Mouse (Mus musculus) left cerebral cortex, postnatal 4 days (tissue): ENCODE measurements around the gene Hhip. TPM values are rescaled to one million over a fixed set of nuclear protein-coding genes. Genes with fewer than 3 reads are reported as not detected.
"Not testable (repeated sequence)": the region's sequence is repeated elsewhere in the genome, so short reads cannot be mapped to it uniquely, and the experiment has no call there.

Experiments used
- DNase-seq: peaks from one replicate; pipeline ENCODE4 v3.0.0-alpha.2; 2022
- intact Hi-C: fragments of 180-260 bp; cut with DNase I; formaldehyde crosslinking; loops from one replicate; pipeline ENCODE4 v1.15.1; 2025
- total RNA-seq, 2 experiments: library from RNA; stranded (reverse); gene quantifications; 2 replicates each; pipeline ENCODE4 v1.2.3; 2021

Gene Hhip
- total RNA-seq, 2 experiments from 2014 or later: 2.8 to 4.0 TPM

DNA sequence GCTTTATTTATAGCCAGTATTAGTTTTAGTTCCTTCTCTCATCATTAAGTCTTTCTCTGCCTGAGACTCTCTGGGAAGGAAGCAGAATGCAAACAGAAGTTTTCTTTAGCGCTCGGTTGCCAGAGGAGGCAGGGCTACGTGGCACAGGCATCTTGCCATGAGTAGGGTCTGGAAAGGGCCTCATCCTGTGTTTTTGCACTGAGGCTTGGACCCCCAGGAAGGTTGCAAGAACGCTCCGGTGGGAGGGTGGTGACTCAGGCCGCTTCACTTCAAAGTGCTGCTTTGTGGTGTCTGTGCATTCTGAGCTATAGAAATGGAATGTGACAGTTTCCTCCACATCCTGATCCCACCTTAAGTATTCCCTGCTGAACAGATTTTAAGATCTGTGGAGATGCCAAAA lies 62.7 kb downstream of the Hhip start:
- no peak for DNase-seq
- intact Hi-C loops: no loop called here

DNA sequence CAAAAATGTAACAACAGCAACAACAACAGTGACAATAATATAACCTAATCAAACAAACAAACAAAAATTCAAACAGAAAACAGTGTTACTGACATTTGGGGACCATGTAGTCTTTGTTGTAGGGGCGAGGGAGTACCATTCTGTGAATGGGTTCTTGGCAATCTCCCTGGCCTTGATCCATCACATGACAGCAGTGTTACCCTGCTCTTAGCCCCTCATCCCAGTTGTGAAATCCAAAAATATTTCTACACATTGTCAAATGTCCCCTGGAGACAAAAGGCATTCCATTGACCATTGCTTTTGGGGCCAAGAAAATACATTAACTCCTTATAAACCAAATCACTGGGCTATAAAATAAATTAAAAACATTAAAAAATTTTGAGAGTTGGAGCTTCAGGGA lies 64.3 kb downstream of the Hhip start:
- intact Hi-C loops: no loop called here
- DNase-seq: no peak

DNA sequence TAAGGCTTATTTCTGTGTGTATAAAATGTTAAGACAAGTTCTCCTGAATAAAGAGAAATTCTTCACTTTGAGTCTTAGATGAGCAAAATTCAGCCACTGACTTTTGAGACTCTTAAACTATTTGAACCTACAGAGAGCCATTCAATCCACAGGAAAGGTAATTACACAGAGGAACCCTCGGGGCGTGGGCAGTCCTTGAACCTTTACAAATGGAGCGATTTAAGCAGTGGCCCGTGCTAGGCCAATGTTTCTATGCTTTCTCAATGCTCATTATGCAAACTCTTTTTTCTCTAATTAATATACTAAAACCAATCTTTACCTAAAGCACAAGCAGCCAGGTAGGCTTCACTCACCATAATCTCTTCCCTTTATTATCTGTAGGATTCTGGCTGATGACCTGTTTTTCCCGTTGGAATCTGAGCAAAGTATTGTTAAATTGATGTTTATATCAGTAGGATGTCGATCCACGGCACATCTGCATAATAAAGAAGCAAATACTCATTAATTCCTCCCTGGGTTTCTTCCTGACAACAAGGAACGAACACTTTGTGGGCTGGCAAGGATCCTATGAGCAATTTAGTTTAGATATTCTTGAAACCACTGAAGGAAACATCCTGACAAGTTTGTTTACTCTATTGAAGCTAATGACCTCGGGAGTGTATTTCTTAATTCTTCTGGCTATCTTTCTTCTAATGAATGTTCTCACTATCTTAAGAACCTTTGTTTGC lies 65.5 kb downstream of the Hhip start:
- DNase-seq: no peak
- intact Hi-C loops: no loop called here

DNA sequence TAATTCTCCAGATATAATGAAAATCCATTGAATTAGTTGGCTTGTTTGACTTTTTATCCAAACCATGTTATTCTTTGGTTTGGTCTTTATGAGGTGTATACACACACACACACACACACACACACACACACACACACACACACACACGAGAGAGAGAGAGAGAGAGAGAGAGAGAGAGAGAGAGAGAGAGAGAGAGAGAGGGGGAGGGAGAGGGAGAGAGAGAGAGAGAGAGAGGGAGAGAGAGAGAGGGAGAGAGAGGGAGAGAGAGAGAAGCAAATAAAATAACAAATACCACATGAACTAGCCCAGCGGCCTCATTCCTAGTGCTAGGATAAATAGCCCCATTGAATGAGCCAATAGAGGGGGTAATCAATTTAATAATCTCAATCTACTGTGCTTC lies 66.4 kb downstream of the Hhip start:
- intact Hi-C loops, DNase-seq: not testable (repeated sequence)

DNA sequence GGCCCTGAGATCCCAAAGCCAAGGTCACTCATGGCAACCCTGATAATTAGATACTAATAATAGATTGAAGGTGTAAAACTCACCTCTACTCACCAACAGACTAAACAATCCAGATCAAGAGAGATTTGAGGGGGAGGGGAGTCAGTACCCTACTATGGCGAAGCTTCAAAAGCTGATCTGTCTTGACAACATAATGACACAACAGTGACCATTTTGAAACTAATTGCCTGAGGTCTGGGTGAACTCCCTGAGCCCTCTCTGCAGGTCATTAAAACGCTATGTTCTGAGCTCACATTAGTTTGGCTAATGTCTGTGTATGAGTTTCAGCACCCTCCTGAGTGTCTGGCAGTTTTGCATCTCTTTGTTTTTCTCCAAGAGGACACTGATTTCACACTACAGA lies 72.9 kb downstream of the Hhip start:
- intact Hi-C loops: no loop called here
- no peak for DNase-seq

DNA sequence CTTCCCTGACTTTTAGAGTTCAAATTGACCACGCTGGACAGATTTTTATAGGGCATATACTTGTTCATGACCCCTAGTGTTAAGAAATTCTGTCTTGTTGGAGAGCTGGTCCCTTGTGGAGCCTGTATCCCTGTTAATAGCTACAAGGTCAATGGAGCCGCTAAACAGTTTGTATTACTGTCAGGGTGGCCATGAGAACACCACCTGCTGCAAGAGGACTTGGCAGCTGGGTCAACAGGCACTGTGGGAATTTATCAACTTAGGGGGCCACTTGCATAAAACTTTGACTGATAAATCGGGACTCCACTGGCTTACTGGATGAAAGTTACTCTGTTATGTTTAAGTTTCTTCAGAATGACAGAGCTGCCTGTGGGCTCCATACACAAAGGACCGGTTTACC lies 75.7 kb downstream of the Hhip start:
- intact Hi-C loops: no loop called here
- DNase-seq: no peak

DNA sequence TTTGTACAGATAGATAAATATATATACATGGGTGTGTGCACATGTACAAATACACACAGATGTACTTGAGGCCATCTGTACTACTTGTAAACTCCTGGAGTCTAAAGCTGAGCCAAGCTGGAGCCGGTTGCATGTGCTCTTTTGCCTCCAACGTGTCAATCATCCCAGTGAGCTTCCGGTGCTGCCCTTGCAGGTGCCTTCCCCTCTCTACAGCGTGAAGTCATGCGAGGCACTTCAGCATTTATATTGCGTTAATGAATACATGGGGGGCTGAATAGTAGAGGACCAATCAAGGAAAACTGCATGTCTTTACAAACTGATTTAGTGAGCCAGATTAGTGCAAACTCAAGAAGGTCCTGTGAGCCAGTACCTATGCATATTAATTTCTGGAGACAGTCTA lies 91.6 kb downstream of the Hhip start:
- intact Hi-C loops: no loop called here
- peak; percentile 2 for DNase-seq

DNA sequence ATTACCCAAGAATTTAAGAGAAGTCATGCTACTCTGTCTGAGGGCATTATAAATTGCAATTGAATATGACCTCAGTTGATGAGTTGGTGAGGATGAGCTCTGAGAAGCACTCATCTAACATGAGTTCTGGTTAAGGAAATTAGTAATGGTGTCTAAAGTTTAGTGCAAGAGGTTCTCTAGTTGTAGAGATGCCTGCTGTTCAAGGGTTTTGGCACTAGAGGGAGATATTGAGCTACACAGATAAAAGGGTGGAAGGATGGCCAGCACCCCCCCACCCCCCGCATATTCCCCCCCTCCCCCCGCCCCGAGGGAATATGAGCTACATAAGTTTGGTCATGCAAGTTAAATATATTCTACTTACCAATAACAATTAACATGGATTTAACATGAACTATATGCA lies 104.9 kb downstream of the Hhip start:
- intact Hi-C loops: no loop called here
- DNase-seq: no peak

DNA sequence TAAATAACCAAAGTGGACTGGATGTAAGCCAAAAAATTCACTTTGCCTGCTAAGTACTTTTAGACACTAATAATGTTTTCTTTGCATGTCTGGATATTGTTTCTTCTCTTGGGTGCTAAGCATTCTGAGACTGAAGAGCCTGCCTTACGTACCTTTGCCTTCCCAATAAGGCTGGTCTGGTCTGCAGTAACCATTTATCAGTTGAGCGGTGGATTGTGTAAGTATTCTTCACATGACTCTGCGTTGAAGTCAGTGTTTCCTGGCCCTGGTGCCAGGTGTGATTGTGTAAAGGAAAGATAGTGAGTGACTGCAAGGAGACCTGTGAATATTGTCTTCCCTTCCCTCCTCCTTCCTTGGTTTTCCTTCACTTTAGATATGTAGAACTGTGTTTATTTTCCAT lies 107.4 kb downstream of the Hhip start:
- intact Hi-C loops: no loop called here
- no peak for DNase-seq

DNA sequence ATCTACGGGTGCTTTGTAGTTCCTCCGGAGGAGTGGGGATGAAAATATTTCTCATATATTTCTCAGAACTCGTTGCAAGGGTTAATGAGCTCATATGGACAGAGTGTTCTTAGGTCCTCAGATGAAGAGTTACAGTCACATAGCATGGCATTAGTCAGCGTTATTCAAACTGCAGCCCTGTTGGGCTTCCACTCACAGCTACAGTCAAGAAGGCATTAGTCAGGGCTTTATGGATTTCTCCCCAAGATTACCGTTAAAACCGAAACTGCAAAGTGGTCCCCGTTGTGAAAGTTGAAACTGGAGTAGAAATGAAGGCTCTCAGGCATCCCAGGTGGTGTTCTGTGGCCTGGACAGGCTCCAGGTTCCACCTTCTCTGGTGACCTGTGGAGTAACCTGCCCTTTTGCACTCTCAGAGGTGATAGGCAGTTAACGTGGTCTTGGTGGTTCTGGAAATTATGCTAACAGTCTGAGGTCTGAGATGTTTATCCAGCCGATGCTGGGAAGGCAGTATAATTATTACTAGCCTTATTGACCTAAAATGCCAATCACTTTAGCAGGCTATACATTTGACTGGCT lies 112.2 kb downstream of the Hhip start:
- intact Hi-C loops: no loop called here
- DNase-seq: no peak

DNA sequence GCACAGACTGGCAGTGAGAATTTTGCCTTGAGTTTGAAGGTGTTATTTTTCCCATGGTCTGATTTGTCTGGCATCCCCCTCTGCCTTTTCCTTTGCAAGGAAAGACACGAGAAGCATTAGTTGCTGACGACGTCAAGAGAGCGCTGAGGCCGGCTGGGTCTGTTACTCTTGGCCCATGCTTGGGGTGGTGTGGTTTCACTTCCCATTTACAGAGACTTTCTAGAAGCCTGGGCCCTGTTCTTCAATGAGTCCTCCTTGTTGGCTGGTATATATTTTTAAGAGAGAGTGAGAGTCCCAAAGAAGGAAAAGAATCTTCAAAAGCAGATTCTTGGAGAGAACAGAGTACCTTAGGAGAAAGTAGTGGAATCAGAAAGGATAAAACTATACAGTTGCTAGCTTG lies 116.7 kb downstream of the Hhip start:
- DNase-seq: no peak
- intact Hi-C loops: no loop called here

DNA sequence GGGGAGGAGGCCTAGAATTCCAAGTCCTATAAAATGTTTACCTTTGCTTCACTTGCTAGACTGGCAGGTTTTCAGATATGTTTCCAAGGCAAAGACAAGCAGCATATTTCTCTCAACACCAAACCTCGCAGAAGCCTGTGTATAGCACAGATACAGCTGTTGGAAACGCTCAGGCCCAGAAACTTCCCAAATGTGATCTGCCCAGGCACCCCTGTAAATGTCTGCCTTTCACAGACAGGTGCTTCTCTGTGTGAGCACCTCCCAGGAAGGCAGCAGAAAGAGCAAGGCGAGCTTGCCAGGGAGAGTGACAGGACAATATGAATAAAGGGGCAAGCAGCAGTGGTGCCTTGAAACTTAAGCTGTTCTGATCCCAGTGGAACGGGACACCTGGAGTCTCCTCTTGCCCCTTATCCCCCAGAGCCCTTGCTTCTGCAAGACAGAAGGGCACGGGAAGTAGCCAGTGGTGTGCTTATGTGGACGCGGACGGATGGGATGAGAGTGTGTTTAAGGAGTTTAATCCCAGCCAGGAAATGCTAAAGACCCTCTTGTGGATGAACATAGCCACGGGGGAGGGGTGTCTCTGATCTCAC lies 120.9 kb downstream of the Hhip start:
- intact Hi-C loops: no loop called here
- no peak for DNase-seq

DNA sequence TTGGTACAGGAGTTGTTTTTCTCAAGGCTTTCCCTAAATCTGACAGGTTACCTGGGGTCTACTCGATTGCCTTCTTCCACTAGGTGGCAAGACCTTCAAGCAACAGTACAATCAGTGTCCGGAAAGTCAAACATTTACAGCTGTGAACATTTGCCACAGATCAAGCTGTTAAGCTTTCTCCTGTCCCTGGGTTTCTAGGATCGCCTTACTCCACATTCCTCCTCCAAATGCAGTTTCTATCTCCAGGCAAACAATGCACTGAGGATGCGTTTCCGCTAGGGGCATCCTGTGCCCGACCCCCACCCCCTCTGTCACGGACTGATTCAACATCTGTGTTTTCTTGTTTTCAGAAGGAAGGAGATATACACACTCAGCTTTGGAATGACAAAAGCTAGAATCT lies 122.0 kb downstream of the Hhip start:
- no peak for DNase-seq
- intact Hi-C loops: no loop called here

DNA sequence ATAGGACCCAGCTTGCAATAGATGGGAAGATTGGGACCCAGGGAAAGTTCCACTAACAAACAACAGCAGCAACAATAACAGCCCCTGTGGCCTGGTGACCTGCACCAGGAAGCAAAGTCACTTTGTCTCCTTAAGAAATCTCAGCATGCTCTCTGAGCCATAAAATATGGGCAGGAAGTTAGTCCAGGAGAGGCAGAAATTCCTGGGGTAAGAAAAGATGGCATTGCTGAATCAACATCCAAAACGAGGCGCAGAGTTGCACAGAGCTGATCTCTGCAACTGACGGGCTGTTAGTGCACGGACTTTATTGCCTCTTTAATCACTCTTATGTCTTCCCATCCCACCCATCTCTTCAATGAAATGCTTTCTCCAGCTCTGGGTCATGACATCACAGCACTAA lies 128.6 kb downstream of the Hhip start:
- DNase-seq: no peak
- intact Hi-C loops: no loop called here

DNA sequence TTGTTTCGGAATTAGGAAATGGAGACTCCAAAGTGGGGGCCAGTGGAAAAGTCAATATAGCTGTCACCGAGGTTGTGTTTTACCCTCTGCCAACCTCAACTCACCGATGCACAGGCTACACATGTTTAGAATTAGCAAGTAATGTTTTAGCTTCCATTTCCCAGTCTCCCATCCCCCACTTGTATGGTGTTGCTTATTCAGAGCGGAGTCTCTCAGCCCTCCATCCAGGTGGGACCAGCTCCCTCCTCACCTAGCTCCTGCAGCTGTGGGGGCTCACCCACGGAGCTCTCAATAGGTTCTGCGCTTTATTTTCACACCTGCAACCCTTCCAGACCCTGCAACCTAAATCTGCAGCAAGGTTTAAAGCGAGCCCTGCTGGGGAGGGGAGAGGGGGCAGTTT lies 140.6 kb downstream of the Hhip start:
- intact Hi-C loops: no loop called here

More for the DNA sequence above, 140.6 kb downstream of the Hhip start:
- no peak for DNase-seq
